Mouse (Mus musculus) spleen, adult 2 months (tissue): ENCODE data around the gene Clcn3.

Experiments
- CTCF ChIP-seq: fragments of 200-500 bp; IDR thresholded peaks from 2 replicates; pipeline ENCODE4 v1.5.1; 2011; ENCODE audit warnings: mild to moderate bottlenecking, inconsistent platforms; ENCODE audit not compliant: insufficient read depth, insufficient read length, insufficient replicate concordance; ENCODE audit errors: extremely low read depth
- POLR2A ChIP-seq: fragments of 200-500 bp; IDR thresholded peaks from 2 replicates; pipeline ENCODE4 v1.6.1; 2011; ENCODE audit warnings: low read depth, low read length, inconsistent platforms

GRCm38 (mm10) chr8:60869761-60870160 is 113.3 kb downstream of the Clcn3 start:
- TF ChIP-seq POLR2A (no peak), CTCF (no peak)
